Mouse (Mus musculus) adrenal gland, postnatal 14 days (tissue): ENCODE measurements around the gene Tcf7l2. TPM values are rescaled to one million over a fixed set of nuclear protein-coding genes. Genes with fewer than 3 reads are reported as not detected.

Experiments
- DNase-seq: peaks from one replicate; pipeline ENCODE4 v3.0.0; 2021; ENCODE audit warnings: mixed read lengths
- total RNA-seq: library from RNA; stranded (reverse); gene quantifications from 2 replicates; pipeline ENCODE4 v1.2.3, GENCODE M21; 2021

The Tcf7l2 gene
- total RNA-seq, 1 experiment from 2014 or later: 26.6 TPM

DNA sequence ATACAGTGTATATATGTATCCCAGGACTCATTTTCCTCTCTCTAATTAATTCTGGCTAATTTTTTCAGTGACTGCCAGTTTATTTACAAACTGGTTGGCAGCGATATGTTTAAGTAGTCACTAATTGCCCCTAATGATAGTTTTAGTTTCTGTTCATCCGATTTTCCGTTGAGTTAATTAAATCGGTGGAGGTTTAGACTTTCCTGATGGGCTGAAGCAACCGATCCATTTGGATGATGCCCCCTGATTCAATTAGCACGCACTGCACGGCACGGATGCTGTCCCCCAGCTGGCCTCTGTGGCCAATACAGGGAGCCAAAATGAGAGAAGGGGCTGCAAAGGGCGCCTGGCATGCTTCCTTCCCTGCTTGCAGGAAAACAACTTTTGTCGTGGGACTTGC is 172.0 kb downstream of the Tcf7l2 start:
- DNase-seq: no peak

DNA sequence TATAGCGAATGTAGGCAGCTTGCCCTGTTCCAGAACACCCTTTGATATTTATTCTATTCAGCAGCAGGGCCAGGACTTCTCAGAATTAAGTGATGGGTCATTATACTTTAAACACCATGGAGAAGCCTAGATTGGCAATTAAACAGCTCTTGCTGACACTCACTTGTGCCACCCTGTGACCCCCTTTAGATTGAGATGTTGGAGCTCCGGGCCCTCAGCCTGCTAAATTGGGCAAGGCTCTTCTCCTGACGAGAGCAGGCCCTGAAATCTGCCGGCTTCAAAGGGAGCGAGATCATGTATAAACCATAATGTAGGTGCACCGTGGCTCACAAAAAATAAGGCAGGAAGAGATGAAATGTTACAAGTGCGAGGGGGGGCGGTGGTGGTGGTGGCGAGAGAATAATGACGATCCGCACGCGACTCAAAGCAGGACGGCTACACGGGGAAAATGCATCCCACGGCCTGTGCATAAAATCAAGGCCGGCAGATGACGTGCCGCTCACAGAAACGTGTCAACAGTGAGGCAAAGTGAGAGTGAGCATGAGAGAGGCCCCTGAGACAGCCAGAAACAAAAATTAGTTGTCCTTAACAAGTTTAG is 173.1 kb downstream of the Tcf7l2 start:
- no peak for DNase-seq

DNA sequence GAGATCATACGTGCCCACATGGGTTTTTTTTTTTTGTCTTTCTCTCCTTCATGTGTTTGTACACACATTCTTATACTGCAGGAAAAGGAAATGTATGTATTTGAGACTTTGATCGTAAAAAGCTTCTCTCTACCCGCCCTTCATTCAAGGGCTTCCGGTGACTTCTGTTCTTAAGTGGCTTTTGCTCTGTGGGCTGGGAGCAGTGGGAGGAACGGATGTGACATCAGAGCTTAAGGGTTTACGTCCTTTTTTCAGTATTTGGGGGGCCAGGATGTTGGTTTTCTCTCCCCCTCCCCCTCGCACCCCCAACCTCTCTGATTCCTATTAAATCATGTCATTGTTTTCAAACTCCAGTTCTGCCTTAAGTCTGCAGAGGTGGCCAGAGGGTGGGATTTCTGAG is 173.9 kb downstream of the Tcf7l2 start:
- DNase-seq: no peak

DNA sequence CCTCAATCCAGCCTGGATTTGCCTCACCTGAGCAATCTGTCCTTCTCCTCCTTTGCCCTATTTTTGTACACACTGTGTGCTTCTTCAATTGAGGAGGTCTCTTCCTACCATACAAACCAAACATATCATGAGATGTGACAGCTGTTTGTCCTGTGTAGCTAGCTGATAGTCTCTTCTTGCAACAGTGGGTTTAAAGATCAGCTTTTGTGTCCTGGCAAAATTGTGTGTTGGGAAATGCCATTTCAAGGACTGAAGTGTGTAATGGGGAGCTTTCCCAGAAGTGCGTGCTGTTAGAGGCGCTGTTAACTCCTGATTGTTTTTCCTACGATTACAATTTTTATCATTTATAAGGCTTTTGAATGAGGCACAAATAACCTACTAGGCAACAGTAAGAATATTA is 174.6 kb downstream of the Tcf7l2 start:
- no peak for DNase-seq

DNA sequence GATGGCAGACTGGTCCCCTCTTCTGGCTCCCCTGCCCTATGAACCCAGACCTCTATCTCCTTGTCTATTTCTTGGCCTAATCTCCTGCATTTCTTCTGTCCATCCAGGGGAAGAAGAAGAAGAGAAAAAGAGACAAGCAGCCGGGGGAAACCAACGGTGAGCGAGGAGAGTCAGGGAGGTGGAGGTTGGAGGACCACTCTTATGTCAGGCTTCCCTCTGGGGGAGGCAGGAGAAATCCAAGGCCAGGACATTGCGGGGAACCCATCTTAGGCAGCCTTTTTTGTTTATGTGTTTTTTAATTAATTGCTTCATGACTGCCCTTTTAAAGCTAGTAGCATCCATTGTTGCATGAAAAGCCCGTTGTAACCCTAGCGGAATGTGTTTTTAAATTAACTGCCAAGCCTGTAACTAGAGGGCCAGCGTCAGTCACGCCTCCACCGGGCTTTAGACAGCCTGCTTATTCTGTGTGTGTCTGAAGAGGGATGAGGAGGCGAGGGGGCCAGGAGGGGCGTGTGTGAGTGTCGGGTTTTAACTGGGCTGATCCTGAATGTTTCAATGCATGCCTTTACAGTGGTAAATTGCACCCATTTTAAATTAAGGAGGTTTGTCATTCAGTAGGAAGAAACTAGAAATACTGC is 182.3 kb downstream of the Tcf7l2 start:
- DNase-seq: no peak

DNA sequence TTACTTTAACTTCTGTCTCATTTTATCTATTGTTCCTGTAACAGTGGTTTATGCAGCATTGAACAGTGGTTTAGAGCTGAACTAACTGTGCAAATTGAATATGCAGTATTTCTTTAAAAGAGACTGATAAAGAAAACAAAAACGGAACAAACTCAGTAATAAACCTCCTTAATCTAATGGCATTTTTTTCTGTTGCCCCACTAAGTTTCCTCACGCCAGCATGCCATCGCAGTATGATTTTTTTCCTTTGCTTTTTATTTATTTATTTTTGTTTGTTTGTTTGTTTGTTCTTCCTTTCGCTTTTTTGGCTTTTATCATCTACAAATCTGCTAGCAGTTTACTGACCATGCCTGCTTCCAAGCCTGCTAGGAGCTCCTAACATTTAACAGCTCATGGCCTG is 183.2 kb downstream of the Tcf7l2 start:
- DNase-seq: no peak

DNA sequence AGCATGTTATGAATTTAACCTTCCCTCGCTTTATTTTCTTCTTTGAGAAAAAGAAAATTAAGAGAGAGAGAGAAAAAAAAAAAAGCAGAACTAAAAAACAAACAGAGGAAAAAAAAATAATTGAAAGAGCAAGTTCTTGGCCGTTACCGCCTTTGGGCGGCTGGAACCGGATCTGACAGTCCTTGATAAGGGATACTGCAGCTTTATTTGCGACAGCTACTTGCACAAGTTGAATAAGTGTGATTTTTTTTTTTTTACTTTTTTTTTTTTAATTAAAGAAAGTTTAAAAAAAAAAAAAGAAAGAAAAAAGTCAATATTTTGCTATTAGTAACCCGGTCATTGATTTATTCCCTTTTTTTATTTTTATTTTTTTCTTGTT is 183.8 kb downstream of the Tcf7l2 start:
- DNase-seq: no peak

DNA sequence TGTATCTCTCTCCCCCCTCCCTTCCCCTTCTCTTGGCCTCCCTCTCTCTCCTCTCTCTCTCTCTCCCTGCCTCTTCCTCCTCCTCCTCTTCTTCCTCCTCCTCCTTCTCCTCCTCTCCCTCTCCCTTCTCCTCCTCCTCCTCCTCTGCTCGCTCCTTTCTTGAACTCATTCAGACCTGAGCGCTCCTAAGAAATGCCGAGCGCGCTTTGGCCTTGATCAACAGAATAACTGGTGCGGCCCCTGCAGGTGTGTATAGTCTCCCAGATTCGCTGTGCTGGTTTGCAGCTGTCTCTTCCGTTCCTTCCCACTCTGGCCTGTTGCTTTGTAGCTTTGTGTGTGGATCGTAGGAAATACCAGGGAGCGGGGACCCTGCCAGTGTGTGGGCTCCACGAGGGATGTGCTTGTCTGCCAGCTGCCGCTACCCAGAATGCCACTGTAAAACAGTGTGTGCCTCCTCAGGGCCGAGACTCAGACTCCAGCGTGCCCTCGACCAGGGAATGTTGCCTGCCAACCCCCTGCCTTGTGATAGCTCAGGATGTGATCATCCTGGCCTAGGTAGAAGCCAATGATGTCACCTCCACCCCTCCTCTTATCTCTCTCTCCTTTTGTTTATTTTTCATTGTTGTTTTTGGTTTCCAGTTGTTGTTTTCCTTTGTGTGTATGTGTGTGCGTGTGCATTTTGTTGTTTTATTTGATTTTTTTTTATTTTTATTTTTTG is 184.3 kb downstream of the Tcf7l2 start:
- DNase-seq: no peak

DNA sequence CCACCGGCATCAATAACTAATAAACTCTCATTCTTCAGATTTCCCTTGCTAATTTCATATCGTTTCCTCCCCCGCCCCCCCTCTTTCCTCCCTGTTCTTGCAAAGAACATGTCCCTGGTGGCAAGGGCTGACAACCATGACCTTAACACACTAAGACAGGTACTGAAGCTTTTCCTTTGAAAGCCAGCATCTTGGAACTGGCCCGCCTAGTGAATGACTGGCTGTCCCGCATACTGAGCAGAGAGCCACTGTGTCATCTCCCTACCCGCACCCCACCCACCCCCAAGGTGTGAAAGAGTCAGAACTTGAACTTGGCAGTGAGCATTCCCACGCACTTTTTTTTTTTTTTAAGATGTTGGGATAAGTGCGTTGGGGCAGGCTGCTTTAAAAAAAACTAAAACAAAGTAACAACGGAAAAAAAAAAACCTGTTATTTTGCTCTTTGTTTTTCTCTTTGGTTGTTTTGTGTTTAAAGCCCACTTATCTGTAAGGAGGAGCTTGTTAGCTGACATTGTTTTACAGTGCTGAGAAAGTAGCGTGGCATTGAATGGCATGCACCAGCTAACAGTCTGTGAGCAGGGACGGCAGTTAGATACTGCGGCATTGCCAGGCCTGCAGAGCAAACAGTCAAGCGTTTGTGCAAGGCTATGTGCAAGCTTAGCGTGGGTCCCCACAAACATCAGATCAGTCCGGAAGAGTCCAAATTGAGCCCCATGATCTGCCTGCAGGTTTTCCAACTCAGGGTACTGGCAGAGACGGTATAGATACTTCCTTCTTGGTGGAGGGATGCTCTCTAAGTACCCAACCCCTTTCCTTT is 185.4 kb downstream of the Tcf7l2 start:
- DNase-seq: no peak

DNA sequence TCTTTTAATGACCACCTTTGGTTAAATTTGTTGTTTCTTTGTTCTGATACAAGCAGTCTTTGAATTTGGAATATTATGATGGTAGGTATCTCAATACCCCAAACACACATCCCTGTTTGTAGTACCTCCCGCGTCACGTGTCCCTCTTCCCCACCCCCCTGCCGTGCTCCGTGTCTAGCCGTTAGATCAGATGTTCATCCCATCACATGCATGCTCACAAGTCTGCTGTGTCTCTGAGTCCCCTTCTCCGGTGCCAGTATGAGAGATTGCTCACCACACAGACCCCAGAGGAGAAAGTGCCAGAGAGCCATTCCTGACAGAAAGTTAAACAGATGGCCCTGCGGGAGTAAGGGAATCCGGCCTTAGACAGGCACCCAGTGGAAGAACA is 186.0 kb downstream of the Tcf7l2 start:
- no peak for DNase-seq

DNA sequence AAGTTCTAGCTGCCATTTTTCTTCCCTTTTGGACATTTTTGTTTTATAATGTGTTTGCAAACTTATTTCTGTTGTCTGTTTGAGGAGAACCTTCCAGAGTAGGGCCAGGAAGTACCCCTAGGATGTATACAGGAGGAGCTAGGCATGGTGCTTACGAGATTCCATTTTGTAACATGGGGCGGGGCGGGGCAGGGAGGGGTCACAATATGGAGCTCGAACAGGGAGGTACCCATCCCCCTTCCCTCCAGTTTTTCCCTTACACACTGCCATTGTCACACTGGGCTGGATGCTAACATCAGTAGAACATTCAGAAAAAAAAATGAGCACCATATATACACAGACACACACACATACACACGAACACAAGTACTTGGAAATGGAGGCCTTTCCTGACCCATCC is 187.1 kb downstream of the Tcf7l2 start:
- DNase-seq: no peak

DNA sequence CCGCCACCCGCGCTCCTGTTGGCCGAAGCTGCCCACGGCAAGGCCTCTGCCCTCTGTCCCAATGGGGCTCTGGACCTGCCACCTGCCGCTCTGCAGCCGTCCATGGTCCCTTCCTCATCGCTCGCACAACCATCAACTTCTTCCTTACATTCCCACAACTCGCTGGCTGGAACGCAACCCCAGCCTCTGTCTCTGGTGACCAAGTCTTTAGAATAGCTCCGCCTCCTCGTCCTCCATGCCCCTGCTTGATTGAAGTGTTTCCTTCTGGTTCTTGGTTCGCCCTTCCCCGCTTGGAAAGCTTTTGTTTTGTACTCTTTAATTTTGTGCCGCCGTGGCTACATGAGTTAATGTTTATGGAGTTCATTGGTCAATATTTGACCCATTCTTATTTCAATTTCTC is 190.0 kb downstream of the Tcf7l2 start:
- DNase-seq: no peak

DNA sequence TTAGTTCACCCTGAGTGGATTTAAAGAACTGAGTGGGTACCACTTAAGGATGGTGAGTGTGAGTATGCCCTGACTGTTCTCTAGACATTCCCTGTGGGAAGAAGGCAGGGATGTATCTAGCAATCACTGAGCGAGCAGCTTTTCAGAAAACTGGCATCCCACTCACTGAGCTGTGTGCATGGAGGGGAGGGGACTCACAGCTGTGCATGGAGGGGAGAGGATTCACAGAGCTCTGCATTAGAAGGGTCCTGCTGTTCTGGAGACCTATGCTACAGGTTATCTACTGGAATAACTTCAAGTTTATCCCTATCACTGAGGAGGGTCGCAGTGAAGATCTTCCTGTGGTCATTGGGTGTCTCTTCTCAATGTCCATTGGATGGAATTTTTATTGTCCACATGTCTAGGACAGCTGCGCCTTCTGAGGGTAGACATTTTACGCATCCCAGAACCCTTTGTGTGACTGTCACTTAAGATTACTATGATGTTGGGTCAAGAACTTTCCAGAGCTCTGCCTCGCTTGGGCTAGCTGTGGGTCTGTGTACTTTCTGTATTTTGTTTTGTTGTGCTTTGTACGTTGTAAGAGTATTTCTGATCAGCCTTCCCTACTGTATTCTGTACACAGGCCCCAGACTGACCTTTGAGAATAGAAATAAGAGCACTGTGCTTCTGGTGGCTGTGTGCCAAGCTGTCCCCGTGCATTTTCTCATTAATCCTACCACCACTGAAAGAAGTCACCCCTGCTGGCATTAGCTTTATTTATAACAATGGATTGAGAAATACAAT is 192.5 kb downstream of the Tcf7l2 start:
- DNase-seq: peak; percentile 54

DNA sequence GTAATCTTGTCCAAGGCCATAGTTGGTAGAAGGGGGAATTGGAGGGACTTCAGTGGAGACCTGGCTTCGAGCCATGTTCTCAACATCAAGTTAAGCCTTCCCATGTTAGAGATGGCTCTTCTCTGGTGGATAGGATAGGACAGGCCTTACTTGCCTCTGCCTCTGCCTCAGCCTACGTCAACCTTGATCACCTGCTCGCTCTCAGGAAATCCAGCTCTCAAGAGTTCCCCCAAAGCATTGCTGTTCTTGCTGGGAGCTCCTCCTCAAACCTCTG is 193.0 kb downstream of the Tcf7l2 start:
- DNase-seq: no peak

DNA sequence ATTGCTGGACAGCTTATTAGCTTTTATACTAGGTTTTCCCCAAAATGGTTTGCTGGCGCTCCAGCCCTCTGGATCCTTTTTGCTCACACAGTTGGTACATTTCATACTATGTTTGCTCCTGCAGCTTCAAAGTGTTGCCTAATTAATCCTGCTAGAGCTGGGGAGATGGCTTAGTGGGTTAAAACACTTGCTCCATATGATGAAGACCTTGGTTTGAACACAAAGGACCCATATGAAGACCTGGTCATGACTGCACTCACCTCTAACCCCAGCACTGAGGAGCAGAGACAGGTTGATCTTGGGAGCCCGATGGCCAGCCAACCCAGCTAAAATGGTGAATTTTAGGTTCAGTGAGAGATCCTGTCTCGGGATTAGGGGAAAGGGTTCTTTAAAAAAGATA is 195.4 kb downstream of the Tcf7l2 start:
- DNase-seq: no peak

DNA sequence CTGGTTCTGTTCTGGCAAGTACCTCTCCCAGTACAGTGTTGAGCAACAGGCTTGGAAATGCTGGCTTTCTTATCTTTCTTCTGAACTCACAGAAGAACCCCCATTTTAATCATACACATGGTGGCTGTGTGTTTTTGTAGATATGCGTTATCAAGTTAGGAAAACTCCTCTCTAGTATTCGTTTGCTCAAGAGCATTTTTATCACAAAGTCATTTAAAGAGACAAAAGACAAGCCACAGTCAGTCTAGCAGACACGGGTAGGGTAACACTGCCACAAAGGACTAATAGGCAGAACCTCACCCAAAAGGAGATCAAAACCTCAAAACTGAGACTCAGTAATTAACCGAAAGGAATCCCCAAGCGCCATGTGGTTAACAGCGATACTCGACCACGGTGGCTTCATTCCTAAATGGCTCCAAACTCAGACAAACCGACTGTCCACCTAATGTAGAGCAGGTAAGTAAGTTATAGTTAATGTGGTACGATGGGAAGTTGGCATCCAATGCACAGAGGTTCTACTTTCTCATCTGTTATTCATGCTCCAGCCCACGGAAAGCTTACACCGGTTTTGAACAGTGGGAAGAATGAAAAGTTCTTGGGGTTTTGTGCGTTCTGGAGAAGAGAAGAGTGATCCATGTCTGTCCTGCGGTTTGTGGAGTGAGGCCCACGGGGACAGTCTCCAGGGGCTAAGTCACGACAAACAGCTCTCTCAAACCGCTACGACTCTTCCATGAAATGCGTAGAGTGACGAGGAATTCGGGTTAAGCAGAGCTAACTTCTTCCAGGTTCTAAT is 196.8 kb downstream of the Tcf7l2 start:
- DNase-seq: no peak

DNA sequence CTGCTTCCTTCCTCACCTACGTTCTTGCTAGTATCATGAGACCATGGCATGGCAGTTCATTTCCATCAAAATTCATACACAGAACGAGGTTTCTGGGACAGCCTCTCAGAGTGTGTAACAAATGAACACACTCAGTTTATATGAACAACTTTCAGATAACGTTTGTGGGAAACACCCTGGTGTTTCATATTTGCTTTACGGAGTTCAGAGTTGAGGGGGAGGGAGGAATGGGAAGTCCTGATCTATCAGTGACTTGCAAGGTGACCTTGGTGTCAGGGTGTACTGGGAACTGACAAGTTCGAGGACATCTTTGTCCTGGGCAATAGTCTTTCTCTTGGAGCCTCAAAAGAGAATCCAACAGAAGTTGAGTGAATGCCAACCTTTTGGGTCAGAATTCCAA is 197.5 kb downstream of the Tcf7l2 start:
- no peak for DNase-seq

DNA sequence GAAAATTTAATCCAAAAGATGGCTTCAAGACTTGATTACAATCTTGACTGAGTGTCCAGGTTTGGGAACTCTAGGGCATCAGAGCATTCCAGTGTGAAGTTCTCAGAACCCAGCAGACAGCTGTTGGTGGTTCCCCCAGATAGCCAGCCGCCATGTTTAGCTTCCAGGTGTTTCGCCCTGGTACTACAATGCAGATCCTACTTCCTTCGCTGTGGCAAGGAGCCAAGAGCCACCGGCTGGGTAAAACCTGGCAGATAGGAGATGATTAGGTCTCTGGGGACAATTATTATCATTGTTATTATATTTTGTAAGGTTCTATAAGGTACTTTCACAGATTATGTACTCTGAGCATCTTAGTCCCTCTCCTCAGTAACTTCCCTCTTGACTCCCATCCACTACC is 198.1 kb downstream of the Tcf7l2 start:
- DNase-seq: no peak

DNA sequence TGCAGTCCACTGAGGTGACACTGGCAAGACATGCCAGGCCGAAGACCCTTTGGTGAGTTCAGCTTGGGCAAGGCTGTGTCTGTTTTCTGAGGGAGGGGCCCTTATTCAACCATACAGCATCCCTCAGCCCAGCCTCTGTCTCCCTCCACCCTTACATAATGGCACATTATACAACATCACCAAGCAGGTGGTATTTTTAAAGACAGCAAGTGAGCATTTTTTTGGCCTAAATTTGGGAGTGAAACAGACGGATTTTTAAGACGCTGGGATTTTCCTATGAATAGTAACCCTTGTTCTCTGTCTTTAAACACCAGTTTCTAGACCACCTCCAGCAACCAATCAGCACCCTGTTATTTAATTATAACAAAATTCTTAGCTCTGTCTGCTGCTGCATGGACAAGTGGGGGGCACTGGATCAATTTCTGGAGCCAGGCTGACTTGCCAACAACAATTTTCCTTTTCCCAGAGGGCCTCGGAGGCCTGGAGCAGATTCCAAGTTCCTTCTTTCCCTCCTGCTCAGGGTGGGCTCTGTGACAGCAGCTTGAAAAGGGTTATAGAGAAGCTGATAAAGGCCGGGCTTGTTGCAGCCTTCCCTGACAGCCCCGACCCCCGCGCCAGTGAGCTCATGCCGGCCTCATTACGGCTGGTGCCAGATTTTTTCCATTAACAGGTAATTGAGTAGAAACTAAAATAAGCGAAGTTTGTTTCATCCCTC is 199.1 kb downstream of the Tcf7l2 start:
- no peak for DNase-seq

DNA sequence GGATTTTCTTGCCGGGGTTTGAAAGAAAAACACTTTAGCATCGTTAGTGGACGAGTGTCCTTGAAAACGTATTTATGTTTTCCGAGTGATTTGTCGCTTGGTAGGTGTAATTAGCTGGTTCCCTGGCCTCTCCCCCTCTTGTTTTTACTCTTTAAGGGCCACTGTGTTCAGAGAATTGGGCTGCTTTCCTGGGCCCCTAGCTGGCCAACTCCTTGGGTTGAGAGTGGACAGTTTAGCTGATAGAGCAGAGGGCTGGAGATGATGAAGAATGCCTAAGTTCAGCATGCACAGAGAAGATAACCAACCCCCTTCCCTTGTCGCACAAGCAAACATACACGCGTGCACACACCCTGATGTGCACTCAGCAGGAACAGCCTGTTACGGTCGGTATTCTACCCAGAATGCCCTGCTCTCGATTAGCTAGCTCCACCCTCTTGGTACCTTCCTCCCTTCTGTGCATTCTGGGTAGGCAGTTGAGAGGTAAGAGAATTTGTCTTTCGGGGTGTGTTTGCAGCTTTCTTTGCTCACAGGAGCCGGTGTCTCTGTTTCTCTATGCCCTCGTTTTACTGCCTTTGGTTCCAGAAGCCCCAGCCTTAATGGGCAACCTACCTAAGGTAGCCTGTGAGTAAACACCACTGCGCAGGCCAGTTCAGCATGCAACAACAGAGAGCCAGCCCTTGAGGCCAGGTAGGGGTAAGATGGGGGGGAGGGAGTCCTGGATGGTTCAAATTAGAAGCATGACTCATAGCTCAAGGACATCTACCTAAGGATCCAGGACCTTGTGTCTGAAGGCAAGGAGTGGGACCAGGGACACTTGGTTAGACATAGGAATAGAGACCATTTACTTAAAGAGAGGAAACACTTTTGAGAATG is 199.9 kb downstream of the Tcf7l2 start:
- no peak for DNase-seq
